Mouse (Mus musculus) forebrain, postnatal 0 days (tissue): Measurements from ENCODE around the gene Mdga1. TPM values are rescaled to one million over a fixed set of nuclear protein-coding genes. Genes with fewer than 3 reads are reported as not detected.

Experiments used
- ATAC-seq: fragments of 200-750 bp; cut with Nextera tagmentation; 2 replicates; pipeline ENCODE4 v1.8.0; 2017; ENCODE audit warnings: mild to moderate bottlenecking, moderate library complexity
- DNase-seq: peaks from one replicate; pipeline ENCODE4 v3.0.0-alpha.2; 2015
- H3K27ac ChIP-seq: fragments of 300-500 bp; sonication (generic); 2 replicates; pipeline ENCODE4 v1.5.1; 2014; ENCODE audit warnings: low read depth, mild to moderate bottlenecking, antibody characterized with exemption, low read length, moderate library complexity, mixed read lengths
- H3K27me3 ChIP-seq: fragments of 300-500 bp; sonication (generic); 2 replicates; pipeline ENCODE4 v1.6.1; 2014; ENCODE audit warnings: mild to moderate bottlenecking, low read length, mixed read lengths; ENCODE audit not compliant: insufficient read depth
- H3K36me3 ChIP-seq: fragments of 300-500 bp; sonication (generic); 2 replicates; pipeline ENCODE4 v1.6.1; 2014; ENCODE audit warnings: mild to moderate bottlenecking, moderate library complexity; ENCODE audit not compliant: insufficient read depth
- H3K4me1 ChIP-seq: fragments of 300-500 bp; sonication (generic); 2 replicates; pipeline ENCODE4 v1.6.1; 2014; ENCODE audit warnings: antibody characterized with exemption; ENCODE audit not compliant: insufficient read depth
- H3K4me2 ChIP-seq: fragments of 300-500 bp; sonication (generic); 2 replicates; pipeline ENCODE4 v1.6.1; 2014; ENCODE audit warnings: low read depth, mild to moderate bottlenecking, moderate library complexity
- H3K4me3 ChIP-seq: fragments of 300-500 bp; sonication (generic); 2 replicates; pipeline ENCODE4 v1.5.1; 2014; ENCODE audit warnings: low read depth, low read length, mixed read lengths
- H3K9ac ChIP-seq: fragments of 300-500 bp; sonication (generic); 2 replicates; pipeline ENCODE4 v1.6.1; 2014; ENCODE audit warnings: mild to moderate bottlenecking
- H3K9me3 ChIP-seq: fragments of 300-500 bp; sonication (generic); 2 replicates; pipeline ENCODE4 v1.6.1; 2016; ENCODE audit warnings: low read length
- CTCF ChIP-seq: sonication (generic); IDR thresholded peaks from 2 replicates; pipeline ENCODE4 v1.5.1; 2016; ENCODE audit warnings: antibody characterized with exemption, control low read depth, low read depth
- WGBS: fragments of 180-500 bp; shearing (Covaris S2); extraction: QIAGEN DNeasy Blood & Tissue Kit; methylation state at CpG from one replicate; pipeline ENCODE4 v1.1.7; 2014; 5-methylcytosine and 5-hydroxymethylcytosine counted together
- polyA plus RNA-seq: library from polyadenylated mRNA; unstranded; fragments of >200 nt; fragmentation: Nextera tagmentation; extraction: Ambion mirVana; gene quantifications from 2 replicates; pipeline ENCODE4 v1.2.1, GENCODE M21; 2015
- total RNA-seq: library from RNA; depleted of rRNA; stranded (reverse); fragments of >200 nt; gene quantifications from 2 replicates; pipeline ENCODE4 v1.2.3, GENCODE M21; 2014

Gene Mdga1
- total and polyA plus RNA-seq, 2 experiments from 2014 or later: 10.9 to 45.7 TPM

DNA sequence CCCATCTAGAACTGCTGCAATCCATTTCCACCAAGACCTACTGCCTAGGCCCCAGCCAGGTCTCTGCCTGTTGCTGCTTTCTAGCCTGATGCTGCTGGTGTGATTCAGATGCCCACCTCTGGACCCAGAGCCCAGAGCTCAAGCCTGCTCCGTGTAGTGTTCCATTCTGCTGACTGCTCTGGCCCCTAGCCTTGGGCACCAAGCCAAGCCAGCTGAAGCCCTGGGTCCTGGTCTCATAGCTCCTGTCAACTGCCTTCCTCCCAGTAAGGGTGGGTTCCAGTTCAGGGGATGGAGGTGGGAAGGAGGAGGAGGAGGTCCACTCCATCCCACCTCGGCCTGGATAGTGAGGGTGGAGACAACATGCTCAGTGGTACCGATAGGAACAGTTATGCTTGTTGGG is 150.3 kb downstream of the Mdga1 start:
- Histone ChIP-seq H3K9ac (no peak overlapping the region), H3K4me2 (no peak overlapping the region), H3K27me3 (no peaks in the 10 kb centered on the region), H3K36me3 (no peaks in the 10 kb centered on the region), H3K4me1 (no peaks in the 10 kb centered on the region), H3K9me3 (no peaks in the 10 kb centered on the region), H3K4me3 (no peak overlapping the region), H3K27ac (no peak overlapping the region)
- TF ChIP-seq CTCF: no peak
- 72% methylated on average over 3 of the region's 3 CpGs for whole genome bisulfite sequencing
- DNase-seq (no peak), ATAC-seq (no peak)

GRCm38 (mm10) chr17:29818989-29819388 is 150.9 kb downstream of the Mdga1 start:
- 78% methylated on average over 7 of the region's 7 CpGs for WGBS
- DNase-seq (no peak), ATAC-seq (no peak)
- no peak for TF ChIP-seq CTCF
- Histone ChIP-seq H3K9ac (no peak overlapping the region), H3K36me3 (no peaks in the 10 kb centered on the region), H3K4me3 (no peak overlapping the region), H3K4me1 (no peaks in the 10 kb centered on the region), H3K27me3 (no peaks in the 10 kb centered on the region), H3K9me3 (no peaks in the 10 kb centered on the region), H3K4me2 (no peak overlapping the region), H3K27ac (no peak overlapping the region)

DNA sequence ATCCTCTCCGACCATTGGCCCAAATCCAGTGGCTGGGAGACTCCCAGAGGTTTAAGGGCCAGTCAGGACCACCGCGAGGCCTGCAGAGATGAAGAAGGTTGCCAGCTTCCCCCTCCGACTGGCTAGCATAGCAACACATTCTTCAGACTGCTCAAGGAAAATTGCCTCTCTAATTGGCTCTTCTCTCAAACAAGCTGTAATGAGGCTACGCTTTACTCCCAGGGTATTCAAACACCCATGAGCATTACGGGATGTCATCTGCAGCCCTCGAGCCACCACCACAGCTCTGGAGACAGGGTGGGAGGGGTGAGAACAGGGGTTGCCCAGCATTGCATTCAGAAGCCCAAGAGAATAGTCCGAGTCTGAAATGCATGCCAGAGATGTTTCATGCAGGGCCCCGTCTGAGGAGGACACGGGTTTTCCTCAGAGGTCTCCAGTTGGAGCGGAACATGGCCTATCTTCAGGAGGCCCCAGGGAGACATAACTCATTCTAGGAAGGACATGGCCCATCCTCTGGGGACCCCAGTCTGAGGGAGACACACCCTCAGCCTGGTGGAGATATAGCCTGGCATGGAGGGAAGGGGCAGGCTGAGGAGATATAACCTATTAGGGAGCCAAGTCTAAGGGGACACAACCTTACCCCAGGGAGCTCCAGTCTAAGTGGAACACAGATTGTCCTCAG is 151.5 kb downstream of the Mdga1 start:
- TF ChIP-seq CTCF: no peak
- ATAC-seq (peak; percentile 78), DNase-seq (peak; percentile 43)
- WGBS: 22% methylated on average over 11 of the region's 11 CpGs
- Histone ChIP-seq H3K9me3 (no peaks in the 10 kb centered on the region), H3K36me3 (no peaks in the 10 kb centered on the region), H3K4me2 (no peak overlapping the region), H3K9ac (no peak overlapping the region), H3K4me3 (no peak overlapping the region), H3K4me1 (no peaks in the 10 kb centered on the region), H3K27ac (no peak overlapping the region), H3K27me3 (no peaks in the 10 kb centered on the region)

GRCm38 (mm10) chr17:29814758-29815157 is 155.1 kb downstream of the Mdga1 start:
- DNase-seq (no peak), ATAC-seq (no peak)
- no peak for TF ChIP-seq CTCF
- Histone ChIP-seq H3K9ac (no peak overlapping the region), H3K27ac (no peak overlapping the region), H3K9me3 (no peaks in the 10 kb centered on the region), H3K4me1 (no peaks in the 10 kb centered on the region), H3K4me2 (no peak overlapping the region), H3K27me3 (no peaks in the 10 kb centered on the region), H3K36me3 (no peaks in the 10 kb centered on the region), H3K4me3 (no peak overlapping the region)
- 21% methylated on average over 6 of the region's 6 CpGs for WGBS

GRCm38 (mm10) chr17:29813328-29813727 is 156.6 kb downstream of the Mdga1 start:
- ATAC-seq (no peak), DNase-seq (no peak)
- Histone ChIP-seq H3K4me3 (no peak overlapping the region), H3K27ac (no peak overlapping the region), H3K9me3 (no peaks in the 10 kb centered on the region), H3K27me3 (no peaks in the 10 kb centered on the region), H3K4me2 (no peak overlapping the region), H3K36me3 (no peaks in the 10 kb centered on the region), H3K4me1 (no peaks in the 10 kb centered on the region), H3K9ac (no peak overlapping the region)
- no peak for TF ChIP-seq CTCF
- WGBS: 27% methylated on average over 4 of the region's 4 CpGs

DNA sequence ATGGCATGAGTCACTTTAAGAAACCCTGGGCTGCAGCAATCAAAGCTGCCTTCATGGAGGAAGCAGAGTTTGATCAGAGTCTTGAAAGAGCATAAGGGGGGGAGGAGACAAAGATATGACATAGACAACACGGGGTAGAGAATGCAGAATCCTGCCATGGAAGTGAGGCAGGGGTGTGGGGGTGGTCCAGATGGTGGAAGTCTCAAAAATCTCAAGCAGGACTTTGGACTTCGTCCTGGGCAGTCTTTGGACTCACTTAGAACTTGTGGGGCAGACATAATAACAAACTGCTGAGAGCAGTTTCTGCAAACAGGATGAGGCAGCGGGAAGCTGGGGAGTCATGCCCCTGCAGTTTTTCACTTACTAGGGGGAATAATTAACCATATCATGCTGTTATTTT is 166.3 kb downstream of the Mdga1 start:
- no peaks in the 10 kb centered on the region for H3K27me3 ChIP-seq
- DNase-seq (no peak), ATAC-seq (no peak)
- H3K27ac ChIP-seq: no peak overlapping the region
- H3K9me3 ChIP-seq: no peaks in the 10 kb centered on the region
- WGBS: 76% methylated on average over 3 of the region's 3 CpGs
- H3K36me3 ChIP-seq: no peaks in the 10 kb centered on the region
- H3K4me2 ChIP-seq: no peak overlapping the region
- no peak for TF ChIP-seq CTCF
- no peak overlapping the region for H3K9ac ChIP-seq
- no peaks in the 10 kb centered on the region for H3K4me1 ChIP-seq
- H3K4me3 ChIP-seq: no peak overlapping the region

- Histone ChIP-seq H3K27me3 (no peaks in the 10 kb centered on the region), H3K4me2 (no peak overlapping the region), H3K9me3 (no peaks in the 10 kb centered on the region), H3K36me3 (no peaks in the 10 kb centered on the region), H3K27ac (no peak overlapping the region), H3K4me3 (no peak overlapping the region), H3K9ac (no peak overlapping the region), H3K4me1 (no peaks in the 10 kb centered on the region)
- ATAC-seq (no peak), DNase-seq (peak; percentile 60)
- WGBS: 28% methylated on average over 4 of the region's 4 CpGs
- TF ChIP-seq CTCF: peak; percentile 71
Observed at GRCm38 (mm10) chr17:29801358-29801757, 168.5 kb downstream of the Mdga1 start.
